Mouse (Mus musculus): ENCODE results near the gene Rpl23a.
"Not testable (repeated sequence)": the region's sequence is repeated elsewhere in the genome, so short reads cannot be mapped to it uniquely, and the experiment has no call there.

Gene Rpl23a

DNA sequence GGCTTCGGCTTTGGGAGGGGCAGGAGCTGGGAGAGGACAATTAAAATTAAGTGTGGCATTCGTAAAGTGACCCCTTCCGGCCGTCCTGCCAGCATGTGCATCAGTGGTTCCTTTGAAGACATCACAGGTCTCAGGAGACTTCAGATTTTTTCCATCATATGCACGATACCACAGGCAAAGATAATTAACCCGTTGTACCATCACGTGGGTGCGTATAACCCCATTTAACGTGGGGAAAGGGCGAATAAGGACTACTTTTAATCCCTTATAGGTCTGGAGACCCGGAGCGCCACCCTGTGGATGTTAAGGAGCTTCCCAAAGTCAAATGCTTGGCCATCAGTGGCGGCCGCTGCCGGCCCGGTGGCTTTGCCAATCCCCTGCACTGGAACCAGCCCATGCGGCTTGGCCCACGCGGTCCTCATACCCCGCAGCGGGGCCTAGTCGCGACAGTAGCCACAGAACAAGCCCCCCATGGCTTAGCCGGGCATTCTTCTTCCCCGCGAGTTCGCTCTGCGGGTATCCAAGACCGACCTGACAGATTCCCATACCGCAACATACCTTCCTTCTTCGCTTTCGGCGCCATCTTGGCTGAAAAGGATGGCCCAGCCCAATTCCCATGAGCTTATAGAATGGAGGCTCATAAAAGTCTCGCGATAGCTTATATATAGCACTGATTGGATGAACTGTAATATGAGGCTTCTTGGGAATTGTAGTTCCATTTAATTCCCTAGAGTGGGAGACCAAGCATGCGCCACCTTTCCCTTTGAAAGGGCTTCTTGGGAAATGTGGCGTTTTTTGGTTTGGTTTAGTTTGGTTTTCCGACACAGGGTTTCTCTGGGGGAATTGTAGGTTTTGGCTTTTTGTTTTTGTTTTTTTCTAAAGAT lies at the start of gene Rpl23a:
Gene Rpl23a (minus strand): TSS at position 624 of the 884 bp plus-strand sequence.
- DNase-seq: peak; percentile 89

DNA sequence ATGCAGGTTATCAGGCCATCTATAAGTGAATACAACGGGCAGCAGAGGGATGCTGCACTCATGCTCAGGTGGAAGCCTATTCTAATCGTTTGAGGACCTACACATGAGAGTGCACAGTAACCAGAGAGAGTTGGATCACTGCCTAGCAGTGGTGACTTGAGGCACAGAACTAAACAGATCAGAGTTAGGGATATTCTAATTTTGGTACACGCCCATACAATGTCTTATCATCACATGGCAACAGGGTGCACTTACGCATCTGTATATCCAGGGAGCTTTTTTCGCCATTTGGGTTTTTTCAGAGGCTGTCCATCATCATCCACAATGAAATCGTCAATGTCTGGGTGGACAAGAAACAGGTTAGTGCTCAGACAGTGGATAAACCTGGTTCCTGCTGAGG lies 48.1 kb upstream of the Rpl23a start:
- DNase-seq: no peak

DNA sequence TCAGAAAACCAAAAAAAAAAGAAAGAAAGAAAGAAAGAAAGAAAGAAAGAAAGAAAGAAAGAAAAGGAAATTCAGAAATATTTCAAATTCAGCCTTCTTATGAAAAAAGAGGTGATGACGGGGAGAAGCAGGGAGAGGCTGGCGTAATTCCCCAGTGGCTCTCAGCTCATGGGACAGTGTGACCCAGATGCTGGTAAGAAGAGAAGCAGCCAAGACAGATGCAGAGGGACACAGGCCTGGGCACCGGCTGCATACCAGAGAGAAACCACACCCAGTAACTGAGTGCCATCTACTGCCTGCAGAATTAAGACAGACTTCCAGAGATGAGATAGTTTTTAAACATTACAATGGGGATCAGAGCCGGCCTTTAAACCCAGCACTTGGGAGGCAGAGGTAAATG lies 40.2 kb upstream of the Rpl23a start:
- DNase-seq: no peak

DNA sequence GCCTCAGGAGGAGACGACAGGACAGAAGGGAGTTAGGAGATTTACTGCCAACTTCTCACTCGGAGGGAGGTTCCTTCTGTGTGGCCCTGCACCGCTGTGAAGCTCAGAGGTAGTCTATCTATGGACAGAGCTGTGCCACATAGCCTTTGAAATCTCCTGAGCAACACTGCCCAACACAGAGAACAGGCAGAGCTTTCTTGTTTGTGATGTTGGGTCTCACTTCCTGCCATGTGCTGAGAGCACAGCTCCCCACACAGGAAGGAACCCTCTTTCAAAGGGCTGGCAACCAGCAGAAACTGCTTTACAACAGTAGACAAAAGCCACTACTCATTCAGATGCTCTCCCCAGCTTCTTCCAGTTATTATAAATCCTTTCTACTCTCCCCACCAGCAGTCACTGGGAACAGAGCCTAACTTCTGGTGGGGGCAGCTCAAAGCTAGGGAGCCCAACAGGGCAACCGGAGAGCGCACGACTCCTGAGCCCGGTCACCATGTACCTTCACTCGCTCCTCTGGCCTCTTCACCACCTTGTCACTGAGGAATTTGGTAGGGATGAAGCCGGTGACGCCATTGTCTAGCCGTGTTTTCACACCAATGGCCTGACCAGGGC lies 32.4 kb upstream of the Rpl23a start:
- no peak for DNase-seq

DNA sequence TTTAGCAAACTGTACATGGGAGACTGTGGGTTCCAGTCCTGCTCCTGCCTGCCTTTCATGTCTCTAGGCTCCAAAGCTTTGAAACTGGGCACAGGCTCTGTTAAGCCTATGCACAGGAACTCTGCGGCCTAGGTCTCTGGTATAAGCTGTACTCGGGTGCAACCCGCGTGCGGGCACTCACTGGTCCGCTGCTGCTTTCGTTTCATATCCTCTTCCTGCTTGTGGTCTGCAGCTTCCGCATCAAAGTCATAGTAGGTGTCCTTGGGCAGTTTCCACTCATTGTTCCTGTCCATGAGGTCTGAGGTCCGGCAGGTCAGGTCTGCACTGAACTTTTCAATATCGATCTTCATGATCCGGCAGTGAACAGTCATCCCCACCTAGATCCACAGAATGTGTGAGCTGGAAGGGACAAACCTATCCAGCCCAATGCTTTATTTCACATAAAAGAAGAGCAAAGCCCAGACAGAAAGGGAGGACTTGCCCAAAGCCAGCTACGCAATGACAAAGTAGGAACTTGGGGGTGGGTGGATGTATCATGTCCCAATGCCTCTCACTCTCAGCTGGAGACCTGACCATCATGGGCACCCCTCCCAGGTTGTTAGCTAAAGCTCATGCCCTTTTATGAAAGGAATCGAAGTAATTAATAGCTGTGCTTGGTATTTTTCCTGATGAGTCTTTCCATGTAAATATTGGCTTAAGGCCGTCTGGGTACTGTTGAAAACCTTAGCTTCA lies 29.9 kb upstream of the Rpl23a start:
- DNase-seq: no peak

DNA sequence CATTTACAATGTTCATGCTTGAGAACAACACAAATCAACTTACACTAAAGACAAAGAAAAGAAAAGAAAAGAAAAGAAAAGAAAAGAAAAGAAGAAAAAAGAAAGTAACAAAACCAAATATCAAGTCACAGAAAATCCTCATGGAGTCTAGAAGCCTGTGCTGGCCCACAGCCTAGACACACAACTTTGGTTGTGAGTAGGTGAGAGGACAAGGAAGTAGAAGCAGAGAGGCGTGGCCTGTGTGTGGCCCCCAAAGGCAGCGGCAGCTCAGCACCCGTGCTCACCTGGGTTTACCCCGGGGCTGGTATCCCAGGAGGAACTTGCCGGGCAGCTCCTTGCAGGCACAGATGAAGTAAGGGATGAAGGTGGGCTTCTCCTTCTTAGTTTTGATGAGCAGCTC lies 28.1 kb upstream of the Rpl23a start:
- no peak for DNase-seq

DNA sequence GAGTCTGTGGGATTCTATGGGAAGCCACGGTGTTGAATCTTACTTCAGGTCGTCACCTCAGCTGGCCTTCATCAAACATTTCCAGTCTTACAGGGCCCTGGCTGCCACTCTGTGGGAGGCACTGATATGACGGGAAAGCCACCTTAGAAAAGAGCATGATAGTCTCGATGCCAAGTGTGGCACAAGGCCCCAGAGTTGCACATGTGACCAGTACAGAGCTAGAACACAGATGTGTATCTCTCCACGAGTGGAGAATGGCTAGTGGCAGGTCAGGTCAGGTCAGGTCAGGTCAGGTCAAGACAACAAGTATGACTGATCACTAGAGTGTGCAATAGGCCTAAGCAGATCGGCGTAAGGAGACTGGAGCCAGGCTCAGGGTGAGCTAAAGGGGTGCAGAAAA lies 27.2 kb upstream of the Rpl23a start:
- no peak for DNase-seq

DNA sequence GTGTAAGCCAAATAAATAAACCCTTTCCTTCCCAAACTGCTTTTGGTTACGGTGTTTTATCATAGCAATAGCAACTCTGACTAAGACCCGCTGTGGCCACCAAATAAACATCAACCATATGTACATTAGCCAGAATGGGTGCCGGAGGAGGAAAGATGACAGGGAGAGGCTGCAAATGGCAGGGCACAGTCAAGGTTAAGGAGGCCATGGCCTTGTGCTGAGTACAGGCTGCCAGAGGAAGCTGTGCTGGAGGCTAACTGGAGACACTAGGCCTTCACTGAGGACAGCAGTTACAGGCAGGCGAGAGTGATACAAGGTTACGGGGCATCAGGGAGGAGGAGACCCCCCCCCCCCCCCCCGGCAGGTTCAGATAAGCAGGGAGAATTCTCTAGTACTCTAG lies 26.5 kb upstream of the Rpl23a start:
- no peak for DNase-seq

DNA sequence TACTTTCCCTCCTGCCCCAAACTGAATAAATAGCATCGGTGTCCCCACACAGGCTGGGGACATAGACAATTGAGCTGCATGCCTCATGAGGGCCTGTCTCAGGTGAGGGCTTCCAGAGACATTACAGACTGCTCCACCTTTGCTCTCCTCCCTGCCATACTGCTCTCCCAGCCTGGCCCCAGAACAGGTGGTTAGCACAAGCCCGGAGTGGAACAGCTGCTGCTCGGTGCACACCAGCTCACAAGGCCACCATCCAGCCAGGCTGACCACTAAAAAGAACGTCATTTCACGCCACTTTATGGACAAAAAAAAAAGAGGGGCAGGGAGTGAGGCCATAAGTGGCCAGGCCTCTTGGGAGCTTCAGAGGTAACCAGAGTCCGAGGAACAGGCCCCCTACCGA lies 23.8 kb upstream of the Rpl23a start:
- no peak for DNase-seq

DNA sequence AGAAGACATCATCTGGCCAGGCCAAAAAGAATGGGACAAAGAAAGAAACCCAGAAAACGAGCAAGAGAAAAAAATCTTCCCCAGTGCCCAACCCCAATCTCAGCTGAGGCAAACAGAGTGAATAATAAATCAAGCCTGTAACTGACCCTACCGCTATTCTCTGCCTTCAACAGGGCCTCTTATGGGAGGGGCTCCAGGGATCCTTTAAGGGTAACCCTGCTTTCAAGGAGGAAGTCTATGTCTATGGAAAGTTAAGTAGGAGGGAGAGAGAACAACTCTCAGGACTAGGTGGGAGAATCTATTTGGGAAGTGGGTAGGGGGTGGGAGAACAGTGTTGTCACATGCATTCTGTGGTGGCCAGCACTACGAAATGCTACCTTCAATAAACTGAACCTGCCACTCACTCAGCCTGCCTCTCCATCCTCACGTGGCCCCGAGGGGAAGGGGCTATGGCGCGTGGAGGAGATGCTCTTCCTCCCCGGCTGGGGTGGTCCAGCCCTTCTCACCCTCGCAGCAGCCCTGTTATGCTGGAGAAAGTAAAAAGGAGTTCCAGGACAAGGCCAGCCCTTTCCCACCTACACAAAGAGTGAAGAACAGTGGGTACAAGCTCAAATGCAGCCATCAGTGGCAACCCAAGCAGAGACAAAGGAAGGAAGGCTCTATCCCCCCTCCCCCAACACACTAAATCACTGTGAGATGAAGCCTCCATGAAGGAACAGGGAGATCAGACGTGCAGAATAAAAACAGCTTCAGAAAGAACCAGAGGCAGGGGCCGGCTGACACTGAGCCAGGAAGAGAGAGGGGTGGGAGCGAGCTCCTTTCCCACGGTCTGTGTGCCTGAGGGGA lies 22.2 kb upstream of the Rpl23a start:
- no peak for DNase-seq

DNA sequence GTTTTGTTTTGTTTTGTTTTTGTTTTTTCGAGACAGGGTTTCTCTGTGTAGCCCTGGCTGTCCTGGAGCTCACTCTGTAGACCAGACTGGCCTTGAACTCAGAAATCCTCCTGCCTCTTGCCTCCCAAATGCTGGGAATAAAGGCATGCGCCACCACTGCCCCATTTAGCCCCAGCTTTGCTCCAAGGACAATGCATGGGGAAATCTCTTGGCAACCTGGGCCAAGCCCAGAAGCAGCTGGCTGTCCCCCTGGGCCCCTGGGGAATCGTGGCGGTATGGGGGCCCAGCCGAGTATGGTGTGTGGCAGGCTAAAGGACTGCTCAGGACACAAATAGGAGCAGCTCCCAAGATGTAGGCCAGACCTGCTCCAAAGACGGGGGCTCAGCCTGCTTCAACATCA lies 20.9 kb upstream of the Rpl23a start:
- no peak for DNase-seq

DNA sequence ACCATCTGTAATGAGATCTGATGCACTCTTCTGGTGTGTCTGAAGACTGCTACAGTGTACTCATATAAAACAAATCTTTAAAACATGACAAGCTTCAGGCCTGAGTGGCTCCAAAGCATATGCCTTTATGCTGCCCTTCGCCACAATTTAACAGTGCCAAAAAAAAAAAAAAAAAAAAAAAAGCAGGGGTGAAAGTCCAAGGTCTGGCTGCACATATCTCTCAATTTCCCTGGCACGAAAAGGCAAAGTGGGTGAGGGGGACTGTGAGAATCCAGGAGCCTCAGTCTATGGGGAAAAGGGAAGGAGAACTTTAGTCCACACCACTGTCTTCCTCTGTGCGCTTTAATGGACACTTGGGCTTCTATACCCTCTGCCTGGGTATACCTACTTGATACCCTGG lies 19.0 kb upstream of the Rpl23a start:
- DNase-seq: no peak

DNA sequence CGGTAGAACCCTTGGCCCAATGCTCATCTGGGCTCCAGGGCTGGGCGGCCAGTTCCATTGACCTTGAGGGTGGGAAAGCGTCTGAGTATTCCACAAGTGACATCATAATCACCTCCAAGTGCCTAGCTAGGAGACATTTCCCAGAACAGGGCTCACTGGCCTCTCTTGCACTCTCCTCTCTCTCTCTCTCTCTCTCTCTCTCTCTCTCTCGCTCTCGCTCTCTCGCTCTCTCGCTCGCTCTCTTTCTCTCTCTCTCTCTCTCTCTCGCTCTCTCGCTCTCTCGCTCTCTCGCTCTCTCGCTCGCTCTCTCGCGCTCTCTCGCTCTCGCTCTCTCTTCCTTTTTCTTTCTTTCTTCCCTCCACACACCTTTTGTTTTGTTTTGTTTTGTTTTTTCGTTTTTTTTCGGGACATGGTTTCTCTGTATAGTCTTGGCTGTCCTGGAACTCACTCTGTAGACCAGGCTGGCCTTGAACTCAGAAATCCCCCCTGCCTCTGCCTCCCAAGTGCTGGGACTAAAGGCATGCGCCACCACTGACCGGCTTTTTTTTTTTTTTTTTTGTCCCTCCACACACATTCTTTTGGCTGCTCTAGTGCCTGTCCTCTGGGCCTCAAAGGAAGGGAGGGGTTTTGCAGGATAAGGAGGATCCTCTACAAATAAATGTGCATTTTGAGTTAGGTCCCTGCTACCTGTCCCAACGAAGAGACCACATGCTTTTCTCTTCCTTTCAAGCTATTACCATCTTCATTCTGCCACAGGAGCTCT lies 11.9 kb upstream of the Rpl23a start:
- no peak for DNase-seq

DNA sequence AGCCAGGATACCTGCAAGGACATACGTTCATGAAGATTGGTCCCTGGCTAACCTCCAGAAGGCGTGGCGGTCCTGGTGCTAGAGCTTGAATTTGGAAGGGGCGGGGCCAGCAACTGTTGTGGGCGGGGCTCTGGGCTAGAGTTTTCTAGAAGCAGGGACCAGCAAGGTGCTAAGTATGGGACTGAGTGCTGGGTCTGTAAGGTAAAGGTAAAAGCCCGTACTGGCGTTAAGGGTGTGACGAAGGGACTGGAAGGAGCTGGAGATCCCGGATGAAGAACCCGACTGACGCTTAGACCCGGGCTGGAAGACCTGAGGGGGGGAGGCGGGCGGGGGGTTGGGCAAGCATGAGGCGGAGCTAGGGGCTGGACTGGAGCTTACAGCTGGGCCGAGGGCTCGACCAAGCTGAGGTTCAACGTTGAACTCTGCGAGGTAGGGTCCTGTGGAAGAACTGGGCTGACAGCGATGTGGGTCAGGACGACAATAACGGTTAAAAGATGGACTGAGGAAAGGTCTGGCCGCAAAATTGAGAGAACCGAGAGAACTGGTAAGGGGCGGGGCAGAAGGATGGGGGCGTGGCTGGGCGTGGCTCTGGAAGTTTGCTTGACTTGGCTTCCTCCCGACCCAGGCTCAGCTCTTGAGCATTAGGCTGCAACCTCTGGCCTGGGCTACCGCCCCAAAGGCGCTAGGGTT lies 11.2 kb upstream of the Rpl23a start:
- peak; percentile 85 for DNase-seq

DNA sequence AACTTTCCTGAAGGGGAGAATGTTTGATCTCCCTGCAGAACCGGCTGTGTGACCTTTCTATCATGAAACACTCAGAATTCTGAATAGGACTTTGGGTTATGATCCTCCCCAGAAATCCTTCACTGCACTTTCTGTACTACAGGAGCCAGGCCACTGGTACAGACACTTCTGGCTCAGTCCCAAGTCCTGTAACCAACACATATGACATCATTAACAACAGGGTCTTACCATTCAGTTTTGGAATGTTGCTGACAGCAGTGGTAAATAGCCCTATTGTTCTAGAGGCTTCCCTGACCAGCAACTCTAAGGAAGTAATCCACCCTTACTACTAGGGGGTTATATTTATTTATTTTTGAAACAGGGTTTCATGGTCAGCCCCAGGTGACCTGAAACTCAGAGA lies 9.7 kb upstream of the Rpl23a start, which contains the start of gene Proca1:
Gene Proca1 (plus strand): TSS at position 280 of the 400 bp plus-strand sequence.
- no peak for DNase-seq

DNA sequence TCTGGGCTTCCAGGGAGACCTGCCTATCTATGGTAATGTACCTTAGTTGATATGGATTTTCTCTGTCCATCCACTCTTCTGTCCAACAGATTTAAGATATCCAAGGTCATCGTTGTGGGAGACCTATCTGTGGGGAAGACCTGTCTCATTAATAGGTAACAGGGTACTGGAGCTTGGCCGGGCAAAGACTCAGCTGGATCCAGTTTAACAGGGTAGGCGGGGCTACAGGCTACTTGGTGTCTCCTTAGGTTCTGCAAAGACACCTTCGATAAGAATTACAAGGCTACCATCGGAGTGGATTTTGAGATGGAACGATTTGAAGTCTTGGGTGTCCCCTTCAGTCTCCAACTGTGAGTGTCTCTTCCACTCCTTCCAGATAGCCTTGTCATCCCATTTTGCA lies 6.7 kb upstream of the Rpl23a start:
- DNase-seq: peak; percentile 73

DNA sequence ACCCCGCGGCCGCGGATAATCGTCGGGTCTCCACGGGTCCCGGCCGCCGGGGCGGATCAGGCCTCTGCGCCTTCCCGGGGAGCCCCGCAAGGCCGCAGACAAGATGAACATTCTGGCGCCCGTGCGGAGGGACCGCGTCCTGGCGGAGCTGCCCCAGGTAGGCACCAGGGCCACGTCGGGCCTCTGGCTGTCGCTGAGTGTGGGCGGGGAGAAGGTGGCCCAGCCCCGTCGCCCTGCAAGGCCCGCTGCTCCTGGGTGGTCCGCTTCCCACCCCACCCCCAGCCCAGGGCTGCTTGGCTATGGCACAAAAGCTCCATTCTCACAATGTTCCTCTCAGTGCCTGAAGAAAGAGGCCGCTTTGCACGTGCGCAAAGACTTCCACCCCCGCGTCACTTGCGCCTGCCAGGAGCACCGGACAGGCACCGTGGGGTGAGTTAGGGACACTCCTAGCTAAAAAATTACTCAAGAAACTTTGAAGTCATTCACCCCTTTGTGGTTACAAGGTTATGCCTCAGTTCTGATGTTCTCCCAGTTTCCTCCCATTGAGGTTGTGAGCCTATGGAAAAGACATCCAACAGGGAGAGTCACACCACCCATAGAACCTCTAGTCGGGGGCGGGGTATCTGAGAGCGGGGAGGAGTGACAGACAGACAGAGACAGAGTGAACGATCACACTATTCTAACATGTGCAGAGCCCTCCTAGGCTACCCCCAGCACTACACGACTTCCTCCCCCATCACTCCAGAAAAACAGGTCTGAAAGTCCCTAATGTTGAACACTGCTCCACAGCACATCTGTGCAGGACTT lies 6.1 kb upstream of the Rpl23a start:
- DNase-seq: peak; percentile 75

DNA sequence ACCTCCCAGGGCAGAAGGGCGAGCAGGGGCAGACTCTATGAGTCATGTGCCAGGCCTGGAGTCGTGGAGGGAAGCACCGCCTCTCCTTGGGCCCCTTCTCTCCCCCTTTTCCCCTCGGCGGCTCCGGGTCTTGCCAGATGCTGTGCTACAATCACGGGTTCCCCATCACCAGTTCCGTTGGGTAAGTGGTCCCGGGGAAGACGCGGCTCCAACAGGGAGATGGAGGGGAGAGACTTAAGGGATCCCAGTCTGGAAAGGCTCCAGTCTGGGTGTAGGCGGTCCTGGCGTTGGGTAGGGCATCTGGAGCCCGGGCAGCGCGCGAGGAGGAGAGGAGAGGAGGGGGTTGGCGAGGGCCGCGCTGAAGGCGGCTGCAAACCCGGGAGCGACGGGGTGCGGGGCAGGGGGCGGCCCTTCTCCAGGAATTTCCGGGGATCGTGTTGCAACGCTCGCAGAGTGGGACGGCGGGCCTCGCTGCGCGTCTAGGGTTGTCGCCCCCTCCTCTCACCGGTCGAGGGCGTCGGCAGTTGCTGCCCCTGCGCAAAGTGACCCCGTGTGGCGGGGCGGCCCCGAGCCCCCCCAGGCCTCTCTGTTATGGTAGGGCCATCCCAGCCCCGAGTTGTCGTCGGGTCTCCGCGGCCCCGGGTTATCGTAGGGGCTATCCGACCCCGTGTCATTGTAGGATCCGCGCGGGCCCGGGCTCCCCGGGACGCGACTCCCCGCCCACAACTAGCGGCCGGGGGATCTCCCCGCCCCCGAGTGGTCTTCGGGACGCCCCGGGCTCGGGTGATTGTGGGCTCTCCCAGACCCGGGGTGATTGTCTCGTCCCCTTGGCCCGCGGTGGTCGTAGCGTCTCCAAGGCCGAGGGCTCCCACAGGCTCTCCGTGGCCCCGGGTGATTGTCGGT lies 5.2 kb upstream of the Rpl23a start, which contains the start of gene Rab34:
Gene Rab34 (plus strand): TSS at position 100 of the 903 bp plus-strand sequence.
- peak; percentile 77 for DNase-seq

DNA sequence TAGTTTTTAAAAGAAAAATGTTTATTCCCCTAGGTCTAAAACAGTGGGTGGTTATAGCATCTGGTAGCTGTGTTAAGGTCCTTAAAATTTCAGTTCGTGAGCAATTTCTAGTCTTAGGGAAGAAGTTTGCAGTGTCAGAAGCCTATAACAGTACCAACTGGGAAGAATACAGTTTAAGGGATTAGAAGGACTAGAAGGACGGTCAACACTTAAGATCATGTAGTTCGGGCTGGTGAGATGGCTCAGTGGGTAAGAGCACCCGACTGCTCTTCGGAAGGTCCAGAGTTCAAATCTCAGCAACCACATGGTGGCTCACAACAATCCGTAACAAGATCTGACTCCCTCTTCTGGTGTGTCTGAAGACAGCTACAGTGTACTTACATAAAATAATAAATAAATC lies 1.3 kb upstream of the Rpl23a start:
- not testable (repeated sequence) for DNase-seq
